Mouse (Mus musculus) thymus, adult 2 months (tissue): Measurements from ENCODE around the gene Cnih3. TPM values are rescaled to one million over a fixed set of nuclear protein-coding genes. Genes with fewer than 3 reads are reported as not detected.
A peak's percentile ranks its signal among the peaks of the same experiment; 100 is the strongest.

Experiments
- DNase-seq: peaks from one replicate; pipeline ENCODE4 v3.0.0; 2021
- H3K27ac ChIP-seq: fragments of 200-500 bp; 2 replicates; pipeline ENCODE4 v1.5.1; 2012; ENCODE audit warnings: low read length, control low read depth; ENCODE audit not compliant: control insufficient read depth, insufficient read depth
- H3K27me3 ChIP-seq: fragments of 200-500 bp; 2 replicates; pipeline ENCODE4 v1.6.1; 2012; ENCODE audit warnings: mild to moderate bottlenecking, low read length, moderate library complexity, mixed read lengths; ENCODE audit not compliant: control insufficient read depth, insufficient read depth
- H3K36me3 ChIP-seq: fragments of 200-500 bp; 2 replicates; pipeline ENCODE4 v1.6.1; 2012; ENCODE audit warnings: mild to moderate bottlenecking, low read length, moderate library complexity; ENCODE audit not compliant: control insufficient read depth, insufficient read depth
- H3K4me1 ChIP-seq: fragments of 200-500 bp; replicated peaks from 2 replicates; pipeline ENCODE4 v1.6.1; 2012; ENCODE audit warnings: low read length; ENCODE audit not compliant: control insufficient read depth, insufficient read depth
- H3K4me3 ChIP-seq: fragments of 200-500 bp; 2 replicates; pipeline ENCODE4 v1.5.1; 2012; ENCODE audit warnings: mild to moderate bottlenecking, low read length, control low read depth, moderate library complexity; ENCODE audit not compliant: control insufficient read depth, insufficient read depth
- CTCF ChIP-seq: fragments of 200-500 bp; IDR thresholded peaks from 2 replicates; pipeline ENCODE4 v1.5.1; 2012; ENCODE audit warnings: mild to moderate bottlenecking, control low read depth, low read length, moderate library complexity, borderline replicate concordance; ENCODE audit not compliant: control insufficient read depth, poor library complexity, insufficient read depth; ENCODE audit errors: extremely low read depth
- POLR2A ChIP-seq: fragments of 200-500 bp; IDR thresholded peaks from 2 replicates; pipeline ENCODE4 v1.6.1; 2012; ENCODE audit warnings: mild to moderate bottlenecking, low read length, control low read depth, moderate library complexity; ENCODE audit not compliant: control insufficient read depth, poor library complexity, insufficient read depth; ENCODE audit errors: extremely low read depth
- WGBS: fragments of 180-500 bp; shearing (Covaris S2); methylation state at CpG from one replicate; pipeline ENCODE4 v1.1.7; 2018; 5-methylcytosine and 5-hydroxymethylcytosine counted together
- polyA plus RNA-seq: library from polyadenylated mRNA; depleted of rRNA; stranded (reverse); fragments of >200 nt; gene quantifications from 2 replicates; pipeline ENCODE4 v1.2.3, GENCODE M21; 2012

The Cnih3 gene
- polyA plus RNA-seq, 1 experiment = not detected

DNA sequence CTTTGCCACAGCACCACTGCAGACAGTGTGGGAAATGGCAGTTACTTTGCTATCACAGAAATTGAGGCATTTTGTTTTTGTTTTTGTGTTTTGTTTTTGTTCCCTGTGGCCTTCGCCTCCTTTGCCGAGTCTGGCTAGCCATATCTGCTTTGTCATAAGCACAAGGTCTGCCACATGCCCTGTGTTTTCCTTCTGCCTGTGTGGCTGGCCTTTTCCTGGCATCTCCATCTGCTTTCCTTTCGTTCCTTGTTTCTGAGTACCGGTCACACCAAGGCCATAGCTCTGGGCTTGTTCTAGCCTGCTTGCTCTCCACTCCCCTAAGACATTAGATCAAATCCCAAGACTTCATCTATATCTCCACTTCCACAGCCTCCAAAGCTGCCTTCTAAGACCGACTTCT, 83.0 kb downstream of the Cnih3 start:
- WGBS = 88% methylated on average over 5 of the region's 5 CpGs
- no peak for DNase-seq
- H3K4me3 ChIP-seq = no peak overlapping the region
- no peak overlapping the region for H3K27ac ChIP-seq
- TF ChIP-seq CTCF (no peak), POLR2A (no peak)
- no peaks in the 10 kb centered on the region for H3K4me1 ChIP-seq
- H3K27me3 ChIP-seq = no peaks in the 10 kb centered on the region
- no peaks in the 10 kb centered on the region for H3K36me3 ChIP-seq

DNA sequence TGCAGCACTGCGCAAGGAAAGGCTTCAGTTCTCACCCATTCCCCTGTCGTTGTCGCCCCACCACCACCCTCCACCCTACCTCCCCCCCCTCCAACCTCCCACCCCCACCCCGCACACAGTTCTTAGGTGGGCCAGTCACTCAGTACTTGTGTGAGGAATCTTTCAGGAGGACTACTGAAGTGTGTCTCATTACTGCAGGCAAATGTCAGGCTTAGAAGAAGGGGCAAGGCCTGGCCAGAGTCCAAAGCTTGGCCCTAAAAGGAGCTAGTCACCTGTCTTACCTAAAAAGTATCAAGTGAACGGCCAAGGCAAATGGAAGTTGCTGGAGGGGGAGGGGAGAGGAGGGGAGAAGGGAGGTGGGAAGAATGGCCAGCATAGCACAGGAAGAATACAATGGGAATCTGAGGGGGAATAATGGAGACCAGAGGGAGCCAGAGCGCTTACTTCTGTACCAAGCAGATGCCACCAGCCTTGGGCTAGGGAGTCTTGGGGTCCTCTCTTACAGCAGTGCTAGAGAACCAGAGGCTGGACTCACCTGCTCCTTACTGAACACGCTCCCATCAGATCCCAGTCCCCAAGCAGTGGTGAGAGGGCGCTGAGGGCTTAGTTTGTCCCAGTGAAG, 88.7 kb downstream of the Cnih3 start:
- H3K27ac ChIP-seq = no peak overlapping the region
- 97% methylated on average over 8 of the region's 8 CpGs for WGBS
- no peak overlapping the region for H3K4me3 ChIP-seq
- H3K27me3 ChIP-seq = no peaks in the 10 kb centered on the region
- TF ChIP-seq CTCF (no peak), POLR2A (no peak)
- no peaks in the 10 kb centered on the region for H3K36me3 ChIP-seq
- H3K4me1 ChIP-seq = no peaks in the 10 kb centered on the region
- no peak for DNase-seq

DNA sequence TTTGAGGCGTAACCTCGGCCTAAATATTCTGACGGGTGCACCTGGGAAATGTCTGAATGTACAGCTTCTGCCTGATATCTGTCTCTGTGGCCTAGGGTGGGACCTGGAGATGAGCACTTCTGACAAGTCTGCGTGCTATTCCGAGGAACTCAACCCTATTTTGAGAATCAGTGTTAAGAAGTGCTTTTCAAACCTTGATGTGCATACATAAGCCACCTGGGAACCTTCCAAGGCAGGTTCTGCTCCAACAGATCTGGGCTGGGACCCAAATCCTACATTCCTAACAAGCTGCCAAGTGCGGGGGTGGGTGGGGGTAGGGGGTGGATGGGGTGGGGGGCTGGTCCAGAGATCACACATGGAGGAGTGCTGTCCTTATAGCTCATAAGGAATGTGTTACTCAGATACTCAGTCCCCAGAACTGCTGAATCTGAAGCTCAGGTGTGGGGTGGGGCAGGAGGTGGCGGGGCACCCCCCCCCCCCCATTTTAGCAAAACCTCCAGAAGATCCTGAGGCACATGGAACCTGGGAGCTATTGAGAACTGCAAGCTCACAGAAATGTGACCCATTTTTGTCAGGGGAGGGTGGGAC, 89.3 kb downstream of the Cnih3 start:
- TF ChIP-seq POLR2A (no peak), CTCF (no peak)
- Histone ChIP-seq H3K27me3 (no peaks in the 10 kb centered on the region), H3K36me3 (no peaks in the 10 kb centered on the region), H3K27ac (no peak overlapping the region), H3K4me3 (no peak overlapping the region), H3K4me1 (no peaks in the 10 kb centered on the region)
- 93% methylated on average over 7 of the region's 7 CpGs for WGBS
- no peak for DNase-seq

DNA sequence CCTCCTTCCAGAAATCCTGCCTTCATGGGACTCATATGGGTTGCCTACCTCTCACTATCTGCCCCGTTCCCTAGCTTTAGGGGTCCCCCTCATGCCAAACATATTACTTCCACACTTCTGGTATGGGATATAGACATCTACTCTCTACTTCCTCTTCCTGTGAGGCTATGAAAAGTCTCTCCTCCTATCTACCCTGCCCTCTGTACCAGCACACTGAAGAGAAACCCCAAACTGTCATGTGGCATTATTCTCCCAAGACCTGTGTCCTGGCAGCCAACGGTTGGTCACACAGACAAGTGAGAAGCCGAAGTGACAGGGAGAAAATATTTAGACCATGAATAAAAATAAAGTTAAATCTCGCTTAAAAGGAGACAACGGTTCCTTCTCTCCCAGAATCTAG, 92.6 kb downstream of the Cnih3 start:
- 58% methylated on average over 5 of the region's 5 CpGs for WGBS
- no peak overlapping the region for H3K27ac ChIP-seq
- H3K4me3 ChIP-seq = no peak overlapping the region
- no peak for DNase-seq
- no peaks in the 10 kb centered on the region for H3K36me3 ChIP-seq
- TF ChIP-seq CTCF = no peak
- no peak for TF ChIP-seq POLR2A
- H3K27me3 ChIP-seq = no peaks in the 10 kb centered on the region
- 0 out of 2 replicates have a peak, but pooled peaks cover 2% of the 10 kb centered on the region for H3K4me1 ChIP-seq

DNA sequence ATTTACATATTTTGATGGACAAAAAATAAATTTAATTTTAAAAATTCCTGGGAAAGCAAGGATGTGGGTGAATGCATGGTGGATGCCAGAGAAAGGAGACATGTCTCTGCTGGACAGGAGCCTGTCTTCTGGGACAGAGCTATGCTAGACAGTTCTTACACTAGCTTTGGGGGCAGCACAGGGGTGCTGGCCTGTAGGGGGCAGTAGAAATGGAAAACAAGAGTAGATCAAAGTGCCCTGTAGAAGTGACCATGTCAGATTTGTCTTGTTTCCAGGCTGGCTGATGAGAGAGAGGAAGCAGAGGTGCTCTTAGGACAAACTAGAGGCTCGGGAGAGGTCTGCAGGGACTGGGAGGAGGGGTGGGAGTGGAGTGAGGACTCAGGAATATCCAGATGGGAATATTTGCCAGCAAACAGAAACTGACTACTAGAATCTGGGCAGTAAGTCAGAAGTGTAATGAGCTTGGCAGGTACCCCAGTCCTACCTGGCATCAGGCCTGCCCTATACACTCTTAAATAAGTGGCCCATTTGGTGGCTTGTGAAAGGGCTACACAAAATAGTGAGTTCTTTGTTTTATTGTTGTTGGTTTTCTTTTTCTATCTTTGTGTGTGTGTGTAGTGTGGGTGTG, 93.3 kb downstream of the Cnih3 start:
- Histone ChIP-seq H3K27me3 (no peaks in the 10 kb centered on the region), H3K36me3 (no peaks in the 10 kb centered on the region), H3K4me1 (0 out of 2 replicates have a peak, but pooled peaks cover 2% of the 10 kb centered on the region), H3K4me3 (no peak overlapping the region), H3K27ac (no peak overlapping the region)
- DNase-seq = peak; percentile 19
- TF ChIP-seq CTCF (no peak), POLR2A (no peak)
- 86% methylated on average over 1 of the region's 1 CpGs for WGBS

DNA sequence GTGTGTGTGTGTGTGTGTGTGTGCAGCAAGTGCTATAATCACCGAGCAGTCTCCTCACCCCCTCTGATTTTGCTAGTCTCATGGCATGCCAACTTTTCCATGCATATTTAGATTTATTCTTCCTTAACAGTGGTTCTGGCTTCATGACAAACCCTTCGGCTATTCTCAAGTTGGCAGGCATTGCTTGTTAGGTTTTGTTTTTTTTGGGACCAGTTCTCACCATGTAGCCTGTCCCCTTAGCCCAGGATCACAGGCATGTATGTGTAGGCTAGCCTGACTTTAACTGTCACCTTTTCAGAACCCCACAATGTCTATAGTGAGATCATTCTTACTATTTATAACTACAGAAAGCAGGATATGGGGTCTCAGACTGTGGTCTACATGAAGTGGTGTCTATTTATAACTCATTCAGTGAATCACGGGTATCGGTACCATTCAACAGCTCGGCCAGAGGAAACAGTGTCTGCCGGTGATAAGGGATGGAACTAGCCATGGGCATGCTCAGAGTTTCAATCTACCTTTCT, 94.2 kb downstream of the Cnih3 start:
- Histone ChIP-seq H3K27ac (no peak overlapping the region), H3K4me1 (0 out of 2 replicates have a peak, but pooled peaks cover 2% of the 10 kb centered on the region), H3K4me3 (no peak overlapping the region), H3K27me3 (no peaks in the 10 kb centered on the region), H3K36me3 (no peaks in the 10 kb centered on the region)
- DNase-seq = no peak
- no peak for TF ChIP-seq POLR2A
- TF ChIP-seq CTCF = no peak
- WGBS = 17% methylated on average over 6 of the region's 6 CpGs
